Mouse (Mus musculus) telencephalon, adult 2 months (tissue): ENCODE data around the gene Ephb2.
A peak's percentile ranks its signal among the peaks of the same experiment; 100 is the strongest.

Source experiments
- DNase-seq: peaks from one replicate; pipeline ENCODE4 v3.0.0-alpha.2; 2011; ENCODE audit warnings: low read depth, low spot score

The Ephb2 gene

DNA sequence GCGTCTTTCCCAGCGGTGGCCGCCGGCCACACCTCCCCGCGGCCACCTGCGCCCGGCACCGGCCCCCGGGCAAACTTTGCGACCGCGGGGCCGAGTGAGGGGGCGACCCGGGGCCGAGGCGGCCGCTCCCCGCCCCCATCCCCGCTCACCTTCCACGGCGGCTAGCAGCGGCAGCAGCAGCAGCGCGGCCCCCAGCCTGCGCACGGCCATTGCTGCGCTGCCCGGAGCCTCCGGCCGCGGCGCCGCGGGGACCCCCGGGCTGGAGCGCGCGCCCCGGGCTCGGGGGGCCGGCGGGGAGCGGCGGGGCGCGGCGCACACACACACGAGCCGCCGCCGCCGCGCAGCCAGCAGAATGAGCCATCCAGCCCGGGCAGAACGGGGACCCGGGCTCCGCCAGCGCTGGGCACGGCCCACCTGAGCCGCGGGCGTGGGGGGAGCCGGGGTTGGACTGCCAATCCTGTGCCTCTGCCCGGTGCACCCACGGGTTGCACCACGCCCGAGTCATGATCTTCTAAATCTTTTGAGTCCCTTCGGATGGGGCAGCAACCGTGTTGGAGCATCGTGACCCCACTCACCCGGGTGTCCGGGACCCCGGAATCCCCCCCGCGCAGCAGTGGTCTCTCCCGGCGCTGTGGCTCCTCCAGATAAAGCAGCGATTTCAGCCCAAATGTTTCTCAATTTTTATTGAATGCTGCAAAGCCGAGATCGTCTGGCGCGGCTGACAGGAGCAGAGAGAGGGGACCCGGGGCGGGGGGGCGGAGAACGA, at the start of gene Ephb2:
Ephb2 (minus strand) TSS at position 368 of the 766 bp plus-strand sequence.
- no peak for DNase-seq

DNA sequence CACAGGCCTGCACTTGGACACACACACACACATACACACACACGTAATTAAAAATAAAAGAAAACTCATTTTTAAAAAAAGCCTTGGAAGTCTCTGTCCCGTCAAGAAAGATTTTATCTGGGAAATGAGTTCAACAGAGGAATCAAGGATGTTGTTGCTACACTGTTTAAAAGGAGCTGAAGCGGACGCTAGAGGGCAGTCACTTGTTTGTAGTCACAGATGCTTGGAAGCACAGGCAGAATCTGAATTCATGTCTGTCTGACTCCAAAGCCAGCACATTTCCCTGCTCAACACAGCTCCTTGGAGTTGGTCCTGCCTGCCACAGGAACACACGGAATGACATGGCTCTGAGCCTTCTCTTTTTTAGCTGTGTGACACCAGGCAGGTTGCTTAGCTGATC, 42.8 kb upstream of the Ephb2 start:
- no peak for DNase-seq

DNA sequence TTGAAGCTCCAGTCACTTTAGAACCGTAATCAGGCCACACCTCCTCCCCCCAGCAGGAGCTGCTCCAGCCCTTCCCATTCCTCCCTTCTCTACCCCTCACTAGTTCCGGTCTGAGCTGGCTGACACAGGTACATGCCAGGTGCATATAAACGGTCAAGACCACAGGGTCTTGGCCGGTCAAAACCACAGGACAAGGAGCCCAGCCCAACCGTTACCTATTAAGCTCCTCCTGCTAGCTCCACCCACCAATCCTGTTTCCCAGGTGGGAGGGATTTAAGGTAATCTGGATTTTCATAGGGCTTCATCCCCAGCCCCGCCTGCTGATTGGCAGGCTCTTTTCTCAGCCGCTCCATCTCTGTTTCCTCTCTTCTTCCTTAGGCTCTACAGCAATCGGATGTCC, 42.4 kb upstream of the Ephb2 start:
- DNase-seq: no peak

- DNase-seq: no peak
Measured at GRCm38 (mm10) chr4:136876971-136877370, 41.2 kb upstream of the Ephb2 start.

DNA sequence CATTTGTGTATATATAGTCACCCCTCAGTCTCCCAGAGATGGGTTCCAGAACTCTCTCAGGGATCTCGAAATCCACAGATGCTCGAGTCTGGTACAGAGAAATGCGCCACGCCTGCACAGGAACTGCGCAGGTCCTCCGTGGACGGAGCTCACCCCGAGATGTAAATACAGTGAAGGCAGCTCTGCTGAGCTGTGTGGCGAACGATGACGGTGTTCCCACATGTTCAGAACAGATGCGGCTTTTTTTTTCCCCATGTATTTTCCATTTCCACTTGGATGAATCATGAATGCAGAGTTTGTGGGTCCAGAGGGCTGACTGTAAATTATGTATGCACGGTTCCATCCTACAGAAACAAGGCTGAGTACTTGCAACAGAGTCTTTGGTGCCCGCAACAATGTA, 39.2 kb upstream of the Ephb2 start:
- DNase-seq: no peak

DNA sequence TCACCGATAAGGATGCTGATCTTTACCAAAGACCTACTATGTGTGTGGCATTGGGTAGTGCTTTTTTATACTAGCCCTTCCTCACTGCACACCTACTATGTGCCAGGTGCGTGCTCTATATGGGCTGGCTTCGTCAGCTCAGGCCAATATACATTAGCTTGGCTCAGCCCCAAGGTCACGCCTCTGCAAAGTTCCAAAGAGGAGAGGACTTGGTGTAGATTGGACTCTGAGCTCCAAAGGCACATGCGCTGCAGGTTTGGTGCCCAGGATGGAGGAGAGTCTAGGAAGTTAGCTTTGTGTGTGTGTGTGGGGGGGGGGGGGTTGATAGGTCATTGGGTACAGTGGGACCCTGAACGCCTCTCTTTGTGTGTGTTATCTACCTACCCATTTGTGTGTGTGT, 32.6 kb upstream of the Ephb2 start:
- DNase-seq: no peak

DNA sequence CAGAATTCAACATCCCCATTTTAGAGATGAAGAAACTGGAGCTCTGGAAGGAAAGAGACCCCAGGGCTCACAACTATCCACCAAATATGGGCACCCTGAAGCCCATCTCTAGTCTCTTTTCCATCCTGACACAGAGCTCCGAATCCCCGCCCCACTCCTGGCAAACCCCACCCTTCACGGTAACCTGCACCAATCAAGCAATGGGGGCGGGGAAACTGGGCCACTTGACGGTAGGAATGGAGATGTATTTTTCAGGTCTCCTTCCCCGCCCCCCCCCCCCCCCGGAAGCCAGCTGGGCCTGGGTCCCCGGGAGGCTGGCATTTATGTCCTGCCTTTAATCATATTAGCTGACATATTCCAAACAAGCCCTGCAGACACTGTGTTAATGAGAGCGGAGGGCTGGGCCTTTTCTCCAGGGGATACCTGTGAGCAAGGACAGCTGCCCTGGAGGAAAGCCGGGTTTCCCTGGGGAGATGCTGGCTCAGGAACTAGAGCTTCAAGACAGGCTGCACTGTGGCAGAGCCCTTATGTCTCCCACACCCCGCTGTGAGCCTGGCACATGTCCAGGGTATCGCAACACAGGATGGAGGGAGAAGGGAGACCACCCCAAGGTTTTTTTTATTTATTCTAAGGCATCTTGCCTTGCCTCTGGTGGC, 32.0 kb upstream of the Ephb2 start:
- DNase-seq: no peak

GRCm38 (mm10) chr4:136865531-136865930, 29.7 kb upstream of the Ephb2 start:
- DNase-seq: no peak

DNA sequence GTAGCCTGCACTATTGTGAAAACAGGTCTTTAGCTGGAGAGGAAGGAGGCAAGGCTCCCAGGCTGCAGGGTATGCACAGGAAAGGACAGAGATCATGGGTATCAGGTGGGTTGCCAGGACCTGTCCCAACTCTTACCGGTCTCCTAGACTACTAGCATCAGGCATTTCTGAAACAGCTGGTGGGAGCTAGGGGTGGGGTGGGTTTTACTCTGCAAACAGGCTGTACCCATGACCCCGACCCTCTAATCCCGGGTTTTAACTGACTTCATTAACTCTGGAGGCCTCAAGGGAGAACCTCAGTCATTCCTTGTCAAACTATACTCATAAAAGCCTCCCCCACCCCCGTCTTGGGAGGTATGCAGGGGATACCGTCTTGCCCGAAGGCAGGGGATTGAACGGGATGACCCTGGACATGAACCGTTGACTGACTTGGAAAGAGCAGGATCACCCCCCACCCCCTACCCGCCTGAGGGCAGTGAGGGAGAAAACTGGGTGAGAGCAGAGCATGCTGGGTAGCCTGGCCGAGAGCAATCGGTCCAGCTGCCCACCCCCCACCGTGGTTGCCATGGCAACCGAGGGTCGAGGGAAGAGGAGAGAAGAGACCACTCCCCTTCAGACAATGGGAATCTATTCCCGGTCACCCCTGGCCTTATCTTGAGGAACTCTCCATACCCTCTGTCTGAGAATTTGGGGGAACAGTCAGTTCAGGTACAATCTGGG, 29.1 kb upstream of the Ephb2 start:
- DNase-seq: no peak

- DNase-seq: no peak
Measured at GRCm38 (mm10) chr4:136863517-136863916, 27.7 kb upstream of the Ephb2 start.

GRCm38 (mm10) chr4:136862411-136862810, 26.6 kb upstream of the Ephb2 start:
- DNase-seq: no peak

GRCm38 (mm10) chr4:136861806-136862205, 26.0 kb upstream of the Ephb2 start:
- no peak for DNase-seq

DNA sequence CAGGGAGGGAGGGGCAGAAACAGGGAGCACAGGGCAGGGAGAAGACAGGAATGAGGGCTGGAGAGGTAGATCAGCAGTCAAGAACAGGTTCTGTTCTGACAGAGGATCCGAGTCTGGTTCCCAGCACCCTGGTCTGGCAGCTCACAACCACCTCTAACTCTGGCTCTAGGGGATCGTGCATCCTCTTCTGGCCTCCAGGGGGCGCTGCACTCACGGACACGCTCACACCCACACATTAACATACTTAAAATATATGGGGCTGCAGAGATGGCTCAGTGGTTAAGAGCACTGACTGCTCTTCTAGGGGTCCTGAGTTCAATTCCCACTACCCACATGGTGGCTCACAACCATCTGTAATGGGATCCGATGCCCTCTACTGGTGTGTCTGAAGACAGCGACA, 24.2 kb upstream of the Ephb2 start:
- no peak for DNase-seq

DNA sequence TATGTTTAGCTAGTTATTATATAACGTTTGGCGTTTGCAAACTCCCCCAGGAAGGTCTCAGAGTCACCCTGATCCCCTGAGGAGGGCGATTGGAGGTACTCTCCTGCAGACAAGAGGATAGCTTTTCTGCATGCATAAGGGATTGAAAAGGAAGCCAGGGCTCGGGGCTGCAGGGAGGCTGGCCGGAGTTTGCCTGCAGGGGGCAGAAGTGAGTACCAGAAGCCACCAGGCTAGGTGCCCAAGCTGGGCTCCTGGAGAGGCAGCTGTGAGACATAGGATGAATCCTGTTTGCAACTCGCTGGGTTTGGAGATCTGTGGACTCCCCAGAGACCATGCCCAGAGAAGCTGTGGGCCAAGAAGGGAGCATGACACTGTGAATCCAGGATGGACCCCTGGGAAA, 19.3 kb upstream of the Ephb2 start:
- no peak for DNase-seq

DNA sequence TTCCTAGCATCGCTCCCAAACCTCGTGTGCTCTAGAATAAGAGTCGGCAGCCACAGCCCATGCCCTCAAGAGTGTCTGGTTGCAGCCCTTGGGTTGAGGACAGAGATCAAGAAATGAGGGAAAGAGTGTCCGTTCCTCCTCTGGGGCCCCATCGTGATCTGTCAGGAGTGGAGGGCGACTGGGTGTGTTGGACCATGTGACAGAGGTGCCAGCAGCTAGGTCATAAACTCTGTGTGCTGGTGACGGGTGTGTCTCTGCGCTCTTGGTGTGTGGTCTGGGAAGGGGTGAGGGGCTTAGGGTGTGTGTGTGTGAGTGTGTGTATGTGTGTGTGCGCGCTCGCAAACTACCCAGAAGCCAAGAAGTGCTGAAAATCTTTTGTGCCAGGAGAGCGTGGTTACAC, 17.2 kb upstream of the Ephb2 start:
- no peak for DNase-seq

- no peak for DNase-seq
Measured at GRCm38 (mm10) chr4:136852119-136852518, 16.3 kb upstream of the Ephb2 start.

GRCm38 (mm10) chr4:136848565-136848964, 12.8 kb upstream of the Ephb2 start:
- peak; percentile 52 for DNase-seq

GRCm38 (mm10) chr4:136847166-136847565, 11.4 kb upstream of the Ephb2 start:
- DNase-seq: no peak

- DNase-seq: no peak
Measured at GRCm38 (mm10) chr4:136842802-136843201, 7.0 kb upstream of the Ephb2 start.

DNA sequence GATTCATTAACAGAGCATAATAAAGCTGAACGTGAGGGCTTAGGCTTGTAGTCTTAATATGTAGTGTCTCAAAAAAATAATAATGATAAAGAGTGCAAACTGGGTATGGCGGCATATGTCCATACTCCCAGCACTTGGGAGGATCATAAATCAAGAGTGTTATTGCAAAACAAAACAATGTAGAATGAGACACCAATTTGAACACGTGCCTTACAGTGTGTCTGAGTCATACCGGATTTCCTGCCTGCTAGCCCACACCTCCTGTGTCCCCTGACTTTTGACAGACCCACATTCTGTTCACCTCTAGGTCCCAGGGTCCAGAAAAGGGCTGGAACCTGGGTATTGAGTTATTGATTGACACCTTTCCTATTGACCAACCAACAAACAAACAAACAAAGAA, 6.2 kb upstream of the Ephb2 start:
- DNase-seq: no peak

- no peak for DNase-seq
Measured at GRCm38 (mm10) chr4:136841056-136841455, 5.3 kb upstream of the Ephb2 start.

DNA sequence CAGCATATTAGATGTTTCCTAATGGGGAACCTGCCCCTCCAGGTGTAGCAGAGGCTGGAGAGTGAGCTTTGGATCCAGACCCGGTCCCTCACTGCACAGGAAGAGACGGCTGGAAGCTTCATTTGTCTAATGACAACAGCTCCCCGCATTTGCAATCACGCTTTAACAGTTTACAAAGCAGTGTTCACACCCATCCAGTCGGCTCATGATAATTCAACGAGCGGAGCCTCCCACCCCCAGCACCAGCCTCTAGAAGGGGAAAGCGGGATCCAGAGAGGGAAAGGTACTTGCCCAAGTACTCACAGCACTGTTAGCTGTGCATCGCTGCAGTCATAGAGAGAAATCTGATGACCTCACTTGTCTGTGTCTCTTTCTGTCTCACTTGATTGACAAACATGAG, 2.7 kb upstream of the Ephb2 start:
- no peak for DNase-seq

DNA sequence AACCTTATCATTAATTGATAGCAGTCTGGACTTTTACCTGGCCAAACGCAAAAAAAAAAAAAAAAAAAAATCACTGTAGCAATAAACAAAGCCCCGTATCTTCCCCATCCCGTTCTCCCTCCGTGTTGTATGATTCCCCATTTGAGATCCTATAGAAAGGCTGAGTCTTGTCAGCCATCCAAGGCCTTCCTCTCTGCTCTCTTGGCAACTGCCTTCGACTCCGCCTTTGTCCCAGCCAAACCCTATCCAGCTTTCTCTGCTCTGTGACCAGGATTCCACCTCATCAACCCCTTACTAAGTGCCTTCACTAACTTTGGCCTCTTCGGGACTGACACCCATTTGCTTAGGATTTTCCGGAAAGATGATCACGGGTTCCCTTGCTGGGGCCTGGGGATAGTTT, 2.2 kb upstream of the Ephb2 start:
- no peak for DNase-seq
